Mouse (Mus musculus) midbrain, postnatal 0 days (tissue): ENCODE results near the gene Sh2d5. TPM values are rescaled to one million over a fixed set of nuclear protein-coding genes. Genes with fewer than 3 reads are reported as not detected.

Experiments
- ATAC-seq: fragments of 200-750 bp; cut with Nextera tagmentation; 2 replicates; pipeline ENCODE4 v1.8.0; 2017; ENCODE audit warnings: moderate number of reproducible peaks, mild to moderate bottlenecking, moderate TSS enrichment, moderate library complexity; ENCODE audit not compliant: low FRiP score
- DNase-seq: peaks from one replicate; pipeline ENCODE4 v3.0.0-alpha.2; 2015; ENCODE audit warnings: low spot score
- H3K27ac ChIP-seq: fragments of 300-500 bp; sonication (generic); 2 replicates; pipeline ENCODE4 v1.5.1; 2014; ENCODE audit warnings: low read depth, mild to moderate bottlenecking, low read length, mixed read lengths
- H3K27me3 ChIP-seq: fragments of 300-500 bp; sonication (generic); 2 replicates; pipeline ENCODE4 v1.6.1; 2014; ENCODE audit warnings: low read length, control low read depth, mixed read lengths; ENCODE audit not compliant: insufficient read depth
- H3K36me3 ChIP-seq: fragments of 300-500 bp; sonication (generic); 2 replicates; pipeline ENCODE4 v1.6.1; 2014; ENCODE audit warnings: low read length, control low read depth, mixed read lengths; ENCODE audit not compliant: insufficient read depth
- H3K4me1 ChIP-seq: fragments of 300-500 bp; sonication (generic); 2 replicates; pipeline ENCODE4 v1.6.1; 2014; ENCODE audit warnings: mild to moderate bottlenecking, control low read depth, antibody characterized with exemption, low read length, mixed read lengths; ENCODE audit not compliant: insufficient read depth
- H3K4me2 ChIP-seq: fragments of 300-500 bp; sonication (generic); 2 replicates; pipeline ENCODE4 v1.6.1; 2014; ENCODE audit warnings: low read depth, mild to moderate bottlenecking, low read length, mixed read lengths; ENCODE audit not compliant: poor library complexity, severe bottlenecking
- H3K4me3 ChIP-seq: fragments of 300-500 bp; sonication (generic); 2 replicates; pipeline ENCODE4 v1.5.1; 2014; ENCODE audit warnings: low read depth, mild to moderate bottlenecking, low read length, moderate library complexity
- H3K9ac ChIP-seq: fragments of 300-500 bp; sonication (generic); replicated peaks from 2 replicates; pipeline ENCODE4 v1.6.1; 2014; ENCODE audit warnings: mild to moderate bottlenecking, low read length, moderate library complexity, mixed read lengths; ENCODE audit not compliant: poor library complexity, severe bottlenecking
- H3K9me3 ChIP-seq: fragments of 300-500 bp; sonication (generic); 2 replicates; pipeline ENCODE4 v1.6.1; 2016; ENCODE audit warnings: low read length, control low read depth
- CTCF ChIP-seq: IDR thresholded peaks from 2 replicates; pipeline ENCODE4 v1.5.1; 2016; ENCODE audit warnings: antibody characterized with exemption, mild to moderate bottlenecking
- WGBS: fragments of 180-500 bp; shearing (Covaris S2); extraction: QIAGEN DNeasy Blood & Tissue Kit; methylation state at CpG from one replicate; pipeline ENCODE4 v1.1.7; 2014; 5-methylcytosine and 5-hydroxymethylcytosine counted together
- polyA plus RNA-seq: library from polyadenylated mRNA; unstranded; fragments of >200 nt; fragmentation: Nextera tagmentation; extraction: Ambion mirVana; gene quantifications from 2 replicates; pipeline ENCODE4 v1.2.1, GENCODE M21; 2015
- total RNA-seq: library from RNA; depleted of rRNA; stranded (reverse); fragments of >200 nt; gene quantifications from 2 replicates; pipeline ENCODE4 v1.2.3, GENCODE M21; 2014; rRNA removed

Gene Sh2d5
- total and polyA plus RNA-seq, 2 experiments from 2014 or later = 19.2 to 29.8 TPM

DNA sequence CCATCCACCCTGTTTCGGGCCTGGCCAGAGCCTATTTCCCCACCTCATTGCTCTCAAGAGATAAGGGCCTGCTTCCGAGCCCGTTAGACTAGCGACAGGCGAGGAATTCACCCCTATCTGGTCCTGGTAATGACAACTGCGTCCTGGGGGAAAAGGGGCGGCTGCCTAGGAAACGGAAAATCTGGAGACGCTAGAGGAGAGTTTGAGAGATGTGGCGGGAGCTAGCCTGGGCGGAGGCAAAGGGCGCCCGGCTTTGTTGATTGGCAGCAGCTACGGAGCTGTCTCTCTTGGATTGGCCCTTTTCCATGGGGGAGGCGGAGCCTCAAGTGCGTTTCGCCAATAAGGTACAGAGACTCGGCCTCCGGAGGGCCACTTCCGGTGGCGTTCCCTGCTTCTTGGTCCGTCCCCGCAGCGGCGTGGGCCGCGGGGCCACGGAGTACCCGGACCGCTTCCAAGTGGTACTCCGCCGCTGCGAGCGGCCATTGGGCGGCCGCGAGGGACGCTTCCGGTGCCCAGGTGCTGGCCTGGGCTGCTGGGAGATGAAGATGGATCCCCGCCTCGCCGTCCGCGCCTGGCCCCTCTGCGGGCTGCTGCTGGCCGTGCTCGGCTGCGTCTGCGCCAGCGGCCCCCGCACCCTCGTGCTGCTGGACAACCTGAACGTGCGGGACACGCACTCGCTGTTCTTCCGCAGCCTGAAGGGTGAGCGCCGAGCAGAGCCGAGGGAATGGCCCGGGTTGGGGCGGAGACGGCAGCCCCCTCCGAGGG is 54.3 kb downstream of the Sh2d5 start, which contains the start of gene Ddost:
Gene Ddost, plus strand, starts transcription at position 391 of the 765 bp plus-strand sequence.
- no peaks in the 10 kb centered on the region for H3K9me3 ChIP-seq
- peaks cover 11% of the 10 kb centered on the region for H3K4me1 ChIP-seq
- peak within 1 kb of the TSS; percentile 91 for H3K9ac ChIP-seq
- DNase-seq (peak; percentile 100), ATAC-seq (peak; percentile 96)
- TF ChIP-seq CTCF = no peak
- H3K4me2 ChIP-seq = peak within 1 kb of the TSS; percentile 87
- no peaks in the 10 kb centered on the region for H3K27me3 ChIP-seq
- WGBS = under 1% methylated on average over 59 of the region's 64 CpGs
- H3K4me3 ChIP-seq = peak within 1 kb of the TSS; percentile 98
- peaks cover 16% of the 10 kb centered on the region for H3K36me3 ChIP-seq
- H3K27ac ChIP-seq = peak within 1 kb of the TSS; percentile 72

DNA sequence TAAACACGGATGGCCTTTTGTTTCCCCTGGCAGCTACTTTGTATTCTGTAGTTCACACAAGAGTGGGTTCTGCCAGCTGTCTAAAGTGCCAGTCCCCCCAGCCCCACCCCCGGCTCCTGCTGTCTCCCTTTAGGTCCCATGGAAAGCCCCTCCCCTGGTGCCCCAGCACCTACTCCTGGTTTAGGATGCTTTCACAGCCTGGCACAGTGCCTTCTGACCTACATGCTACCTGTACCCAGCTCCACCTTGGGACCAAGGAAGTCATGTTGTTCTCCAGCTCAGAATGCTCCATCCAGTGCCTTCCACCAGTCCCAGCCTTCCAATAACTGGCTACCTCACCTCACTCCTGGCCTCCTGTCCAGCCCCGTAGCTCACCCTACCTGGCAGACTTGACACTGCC is 56.8 kb downstream of the Sh2d5 start:
- ATAC-seq = no peak
- Histone ChIP-seq H3K9me3 (no peaks in the 10 kb centered on the region), H3K4me3 (no peak overlapping the region), H3K4me2 (no peak overlapping the region), H3K27ac (no peak overlapping the region), H3K36me3 (peaks cover 33% of the 10 kb centered on the region), H3K27me3 (no peaks in the 10 kb centered on the region), H3K4me1 (peaks cover 11% of the 10 kb centered on the region), H3K9ac (no peak overlapping the region)
- no peak for TF ChIP-seq CTCF
- no peak for DNase-seq
- 78% methylated on average over 3 of the region's 3 CpGs for WGBS

DNA sequence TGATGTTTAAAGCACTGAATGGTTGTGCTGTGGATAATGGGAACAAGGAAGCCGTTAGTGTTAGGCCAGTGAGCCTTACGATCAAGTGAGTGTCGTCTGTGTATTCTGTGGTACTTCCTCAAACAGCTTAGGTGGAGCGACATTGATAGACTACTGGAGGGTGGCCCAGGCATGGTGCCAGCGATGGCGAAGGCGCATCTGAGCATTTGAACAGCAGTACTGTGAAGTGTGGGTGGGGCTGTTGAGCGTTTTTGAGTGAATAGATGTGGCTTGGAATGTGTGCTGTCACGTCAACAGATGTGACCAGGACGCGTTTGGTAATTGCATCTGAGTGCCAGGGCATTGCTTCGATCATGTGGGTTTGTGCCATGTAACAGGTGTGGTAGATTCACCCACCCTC is 57.5 kb downstream of the Sh2d5 start:
- Histone ChIP-seq H3K9me3 (no peaks in the 10 kb centered on the region), H3K27me3 (no peaks in the 10 kb centered on the region), H3K27ac (no peak overlapping the region), H3K4me2 (no peak overlapping the region), H3K9ac (no peak overlapping the region), H3K36me3 (peaks cover 37% of the 10 kb centered on the region), H3K4me1 (peaks cover 11% of the 10 kb centered on the region), H3K4me3 (no peak overlapping the region)
- WGBS = 95% methylated on average over 12 of the region's 12 CpGs
- TF ChIP-seq CTCF = no peak
- no peak for ATAC-seq
- no peak for DNase-seq

DNA sequence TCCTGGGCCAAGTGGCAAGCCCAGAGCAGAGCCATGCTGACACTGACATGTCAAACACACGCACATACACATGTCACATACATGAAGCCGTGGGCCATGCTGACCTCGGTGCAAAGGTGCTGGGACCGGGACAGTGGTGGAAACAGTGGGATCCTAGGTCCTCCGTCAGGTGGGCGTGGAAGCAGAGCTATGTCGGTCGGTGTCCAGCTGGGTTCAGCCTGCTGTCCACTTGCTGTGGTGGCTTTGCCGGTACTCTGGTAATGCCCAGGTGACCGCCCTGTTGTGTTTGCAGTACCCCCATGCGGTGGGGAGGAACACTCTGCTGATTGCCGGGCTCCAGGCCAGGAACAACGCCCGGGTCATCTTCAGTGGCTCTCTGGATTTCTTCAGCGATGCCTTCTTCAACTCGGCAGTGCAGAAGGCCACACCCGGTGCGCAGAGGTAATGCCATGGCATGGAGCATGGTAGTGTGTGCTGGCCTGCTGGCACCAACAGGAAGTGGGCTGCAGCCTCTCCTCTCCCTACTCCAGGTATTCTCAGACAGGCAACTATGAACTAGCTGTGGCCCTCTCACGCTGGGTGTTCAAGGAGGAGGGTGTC is 60.2 kb downstream of the Sh2d5 start:
- TF ChIP-seq CTCF = no peak
- no peak for DNase-seq
- H3K27me3 ChIP-seq = no peaks in the 10 kb centered on the region
- no peaks in the 10 kb centered on the region for H3K9me3 ChIP-seq
- H3K9ac ChIP-seq = no peak overlapping the region
- no peak for ATAC-seq
- no peak overlapping the region for H3K27ac ChIP-seq
- H3K4me1 ChIP-seq = peaks cover 5% of the 10 kb centered on the region
- 96% methylated on average over 19 of the region's 19 CpGs for WGBS
- H3K36me3 ChIP-seq = peaks cover 57% of the 10 kb centered on the region
- no peak overlapping the region for H3K4me2 ChIP-seq
- H3K4me3 ChIP-seq = no peak overlapping the region

Other genes with a start within 250 kb of the Sh2d5 start
- 165 and 177 TPM in 2 replicates for gene Hp1bp3, start 34.1 kb upstream of the Sh2d5 start, total RNA-seq
- gene Hp1bp3, start 34.1 kb upstream of the Sh2d5 start, polyA plus RNA-seq = 175 and 200 TPM in 2 replicates
- gene Kif17, start within 50 bp of the Sh2d5 start, total RNA-seq = 3.3 and 5.0 TPM in 2 replicates
- gene Kif17, start within 50 bp of the Sh2d5 start, polyA plus RNA-seq = 6.0 and 6.3 TPM in 2 replicates
- gene Ddost, start 54.3 kb downstream of the Sh2d5 start, total RNA-seq = 203 and 215 TPM in 2 replicates
- gene Ddost, start 54.3 kb downstream of the Sh2d5 start, polyA plus RNA-seq = 207 and 220 TPM in 2 replicates
- gene Pink1, start 75.9 kb downstream of the Sh2d5 start, total RNA-seq = 255 and 261 TPM in 2 replicates
- 149 and 150 TPM in 2 replicates for gene Pink1, start 75.9 kb downstream of the Sh2d5 start, polyA plus RNA-seq
- gene Cda, start 117.6 kb downstream of the Sh2d5 start, total RNA-seq = 9.1 and 9.6 TPM in 2 replicates
- gene Cda, start 117.6 kb downstream of the Sh2d5 start, polyA plus RNA-seq = 9.2 and 12.2 TPM in 2 replicates
- gene Fam43b, start 146.1 kb downstream of the Sh2d5 start, total RNA-seq = 18.7 and 24.0 TPM in 2 replicates
- gene Fam43b, start 146.1 kb downstream of the Sh2d5 start, polyA plus RNA-seq = 20.1 and 21.6 TPM in 2 replicates
- 32.6 and 35.2 TPM in 2 replicates for gene Mul1, start 184.3 kb downstream of the Sh2d5 start, total RNA-seq
- 17.6 and 19.2 TPM in 2 replicates for gene Mul1, start 184.3 kb downstream of the Sh2d5 start, polyA plus RNA-seq
- gene Camk2n1, start 203.9 kb downstream of the Sh2d5 start, total RNA-seq = 50.9 and 55.6 TPM in 2 replicates
- 25.0 and 29.2 TPM in 2 replicates for gene Camk2n1, start 203.9 kb downstream of the Sh2d5 start, polyA plus RNA-seq